Mouse (Mus musculus): ENCODE measurements at regions not wholly inside any gene's neighbourhood (a gene's known extent, or its start where the extent isn't known, plus 50 kb on each side); places are given as distances from the start of the nearest gene placed in this dataset.
"Not testable (repeated sequence)": the region's sequence is repeated elsewhere in the genome, so short reads cannot be mapped to it uniquely, and the experiment has no call there.

DNA sequence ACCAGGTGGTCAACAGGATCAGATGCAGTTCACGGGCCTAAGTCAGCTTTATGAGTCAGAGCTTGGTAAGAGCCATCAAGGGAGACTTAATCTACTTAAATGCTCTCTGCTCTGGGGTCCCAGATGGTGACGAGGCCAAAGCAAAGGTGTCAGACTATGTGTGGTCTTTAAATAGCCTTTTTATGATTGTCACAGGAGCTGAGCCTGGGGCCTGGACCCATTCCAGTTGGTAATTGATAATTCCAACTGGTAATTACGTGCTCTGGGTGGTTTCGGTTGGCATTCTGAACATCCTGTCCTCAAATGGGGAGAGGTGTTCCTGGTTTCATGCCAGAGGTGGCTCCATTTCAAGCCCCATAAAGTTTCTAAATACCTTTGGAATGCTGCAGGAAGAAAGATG lies 269.6 kb upstream of the Maf start:
- Histone ChIP-seq H3K9me3 (no peaks in the 10 kb centered on the region), H3K36me3 (no peaks in the 10 kb centered on the region), H3K27me3 (no peaks in the 10 kb centered on the region), H3K9ac (no peak overlapping the region), H3K4me2 (replicated peaks) (no peak overlapping the region), H3K4me3 (no peak overlapping the region), H3K4me1 (peaks cover 12% of the 10 kb centered on the region; the same call in 1 of the 2 replicates), H3K27ac (no peak overlapping the region)
- no peak for ATAC-seq (ENCODE audit: low FRiP score, low read depth)
- WGBS: 25% methylated on average over 4 of the region's 4 CpGs

DNA sequence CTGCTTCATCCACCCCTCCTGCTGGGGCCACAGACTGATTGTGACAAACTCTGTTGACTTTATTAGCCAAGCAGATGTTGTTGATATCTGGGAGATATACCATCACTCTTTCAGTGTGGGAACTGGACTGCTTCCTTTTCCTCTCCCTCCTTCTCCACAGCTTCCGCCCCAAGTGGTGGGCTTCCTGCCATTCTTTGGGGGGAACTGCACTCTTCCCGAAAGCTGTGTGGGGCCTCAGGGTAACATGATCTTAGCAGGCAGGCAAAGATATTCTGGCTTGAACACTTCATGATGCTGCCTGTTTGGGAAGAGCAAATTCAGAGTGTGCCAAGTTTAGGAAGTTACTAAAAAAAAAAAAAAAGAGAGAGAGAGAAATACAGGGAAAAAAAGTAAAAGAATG lies 267.1 kb upstream of the Maf start:
- Histone ChIP-seq H3K4me3 (no peak overlapping the region), H3K36me3 (no peaks in the 10 kb centered on the region), H3K4me2 (replicated peaks) (no peak overlapping the region), H3K9me3 (no peaks in the 10 kb centered on the region), H3K27me3 (no peaks in the 10 kb centered on the region), H3K4me1 (peaks cover 12% of the 10 kb centered on the region; the same call in 1 of the 2 replicates), H3K9ac (no peak overlapping the region), H3K27ac (no peak overlapping the region)
- 43% methylated on average over 2 of the region's 2 CpGs for WGBS
- ATAC-seq (ENCODE audit: low FRiP score, low read depth): no peak

DNA sequence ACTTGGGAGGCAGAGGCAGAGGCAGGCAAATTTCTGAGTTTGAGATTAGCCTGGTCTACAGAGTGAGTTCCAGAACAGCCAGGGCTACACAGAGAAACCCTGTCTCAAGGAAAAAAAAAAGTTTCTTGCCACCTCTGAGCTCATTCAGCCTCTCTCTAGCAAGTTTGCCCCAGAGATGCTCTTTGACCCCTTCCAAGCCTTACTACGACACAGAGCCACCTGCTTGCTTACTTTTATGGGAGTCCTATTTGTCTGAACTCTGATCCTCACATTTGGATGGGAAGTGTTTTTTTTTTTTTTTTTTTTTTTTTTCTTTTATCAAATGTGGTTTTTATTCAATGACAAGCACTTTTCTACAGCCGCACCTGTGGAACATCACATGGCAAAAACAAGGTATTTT lies 263.8 kb upstream of the Maf start:
- not testable (repeated sequence) for H3K9ac ChIP-seq; H3K4me2 ChIP-seq (replicated peaks); H3K36me3 ChIP-seq; H3K4me3 ChIP-seq; H3K27me3 ChIP-seq; ATAC-seq (ENCODE audit: low FRiP score, low read depth); H3K27ac ChIP-seq; H3K4me1 ChIP-seq; H3K9me3 ChIP-seq
- 71% methylated on average over 2 of the region's 2 CpGs for WGBS

DNA sequence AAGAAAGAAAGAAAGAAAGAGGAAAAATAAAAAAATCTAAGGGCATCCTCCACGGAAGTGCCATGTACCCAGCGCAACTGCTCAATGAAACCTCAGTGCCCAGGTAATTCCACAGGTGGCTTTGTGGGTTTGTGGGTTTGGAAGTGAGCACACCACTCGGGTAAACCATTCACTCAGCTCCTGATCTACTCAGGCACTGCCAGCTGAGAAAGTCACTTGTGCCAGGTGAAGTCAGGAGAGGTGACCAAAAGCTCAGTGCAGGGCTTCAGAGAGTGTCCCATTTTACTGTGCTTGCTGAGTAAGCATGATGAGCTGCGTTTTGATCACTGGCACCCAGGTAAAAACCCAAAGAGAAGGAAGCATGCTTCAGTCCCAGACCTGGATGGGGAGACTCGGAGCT lies 260.5 kb upstream of the Maf start:
- 82% methylated on average over 5 of the region's 5 CpGs for WGBS
- H3K9ac ChIP-seq: no peak overlapping the region
- no peak for ATAC-seq (ENCODE audit: low FRiP score, low read depth)
- no peaks in the 10 kb centered on the region for H3K36me3 ChIP-seq
- no peaks in the 10 kb centered on the region for H3K4me1 ChIP-seq
- H3K27me3 ChIP-seq: no peaks in the 10 kb centered on the region
- no peak overlapping the region for H3K27ac ChIP-seq
- no peak overlapping the region for H3K4me3 ChIP-seq
- no peak overlapping the region for H3K4me2 ChIP-seq (replicated peaks)
- H3K9me3 ChIP-seq: no peaks in the 10 kb centered on the region

DNA sequence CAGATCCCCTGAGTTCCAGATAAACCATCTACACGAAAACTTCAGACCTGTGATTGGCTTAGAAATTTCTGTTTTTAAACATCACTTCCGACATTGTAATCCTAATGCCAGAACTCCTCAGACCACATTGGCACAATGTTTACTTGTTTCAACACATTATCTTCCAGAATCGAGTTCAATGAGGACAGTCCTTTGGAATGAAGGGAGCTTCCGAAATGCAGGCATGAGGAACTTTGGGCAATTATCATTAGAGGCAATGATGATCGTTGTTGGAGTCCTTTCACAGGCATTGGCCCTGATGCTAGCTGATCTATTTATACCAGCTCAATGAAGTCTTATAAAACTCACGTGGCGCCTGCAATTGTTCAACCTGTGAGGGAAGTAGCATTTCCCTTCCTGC lies 258.4 kb upstream of the Maf start:
- no peaks in the 10 kb centered on the region for H3K27me3 ChIP-seq
- no peak for ATAC-seq (ENCODE audit: low FRiP score, low read depth)

DNA sequence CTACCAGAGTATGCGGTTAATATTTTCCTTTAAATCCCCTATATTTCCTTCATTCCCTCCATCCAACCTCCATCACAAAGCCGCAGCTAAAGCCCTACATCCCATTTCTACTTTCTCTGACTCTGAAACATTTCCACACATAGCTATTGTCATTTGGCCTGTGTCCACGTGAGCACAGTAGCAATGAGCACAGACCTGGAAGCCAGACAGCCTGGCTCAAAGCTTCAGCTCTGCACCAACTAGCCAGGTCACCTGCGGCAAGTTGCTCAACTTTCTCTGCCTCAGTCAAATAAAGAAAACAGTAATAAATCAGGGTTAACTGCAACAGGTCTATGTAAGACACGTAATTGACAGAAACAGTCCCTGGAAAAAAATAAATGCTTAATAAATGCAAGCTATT lies 247.8 kb upstream of the Maf start:
- Histone ChIP-seq H3K4me1 (no peaks in the 10 kb centered on the region), H3K4me2 (replicated peaks) (no peak overlapping the region), H3K9me3 (no peaks in the 10 kb centered on the region), H3K4me3 (no peak overlapping the region), H3K9ac (no peak overlapping the region), H3K27ac (no peak overlapping the region), H3K27me3 (no peaks in the 10 kb centered on the region), H3K36me3 (no peaks in the 10 kb centered on the region)
- WGBS: 61% methylated on average over 5 of the region's 5 CpGs
- ATAC-seq (ENCODE audit: low FRiP score, low read depth): no peak

More for the DNA sequence above, 258.4 kb upstream of the Maf start:
- Histone ChIP-seq H3K27ac (no peak overlapping the region), H3K4me2 (replicated peaks) (no peak overlapping the region), H3K9me3 (no peaks in the 10 kb centered on the region), H3K36me3 (no peaks in the 10 kb centered on the region), H3K9ac (no peak overlapping the region), H3K4me1 (no peaks in the 10 kb centered on the region), H3K4me3 (no peak overlapping the region)
- 77% methylated on average over 7 of the region's 7 CpGs for WGBS

DNA sequence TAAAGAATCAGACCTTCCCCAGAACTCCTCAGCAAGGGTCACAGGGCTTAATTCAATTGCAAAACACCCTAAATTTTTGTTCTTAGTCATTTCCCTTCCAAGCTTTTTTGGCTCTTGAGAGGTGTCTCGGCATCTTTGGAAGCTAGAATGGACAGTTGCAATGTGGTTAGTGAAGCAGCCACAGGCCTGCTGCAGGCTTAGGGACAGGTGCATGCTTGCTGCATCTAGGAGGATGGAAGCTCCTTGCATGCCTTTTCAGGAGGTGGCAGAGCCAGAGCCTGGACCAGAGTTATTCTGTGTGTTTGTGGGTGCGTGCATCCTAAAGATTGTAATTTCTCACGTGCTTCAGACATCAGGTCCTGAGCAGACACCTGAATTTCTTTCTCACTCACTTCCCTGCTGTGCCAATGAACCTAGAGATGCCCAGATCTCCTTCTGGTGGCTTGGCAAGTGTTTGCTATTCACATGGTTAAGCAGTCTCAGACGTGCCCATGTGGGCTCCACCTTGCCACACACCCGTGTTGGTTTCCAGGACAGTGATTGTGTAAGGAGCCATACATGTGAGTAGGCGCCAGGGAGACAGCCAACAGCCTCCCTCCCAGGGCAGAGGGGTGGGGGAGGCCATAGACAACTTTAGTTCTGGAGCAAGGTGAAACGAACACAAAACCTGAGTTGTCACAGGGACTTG lies 246.3 kb upstream of the Maf start:
- WGBS: 85% methylated on average over 7 of the region's 7 CpGs
- no peaks in the 10 kb centered on the region for H3K36me3 ChIP-seq
- H3K4me1 ChIP-seq: no peaks in the 10 kb centered on the region
- H3K27ac ChIP-seq: no peak overlapping the region
- no peaks in the 10 kb centered on the region for H3K9me3 ChIP-seq
- no peak overlapping the region for H3K4me3 ChIP-seq
- H3K27me3 ChIP-seq: no peaks in the 10 kb centered on the region
- H3K4me2 ChIP-seq (replicated peaks): no peak overlapping the region
- no peak for ATAC-seq (ENCODE audit: low FRiP score, low read depth)
- H3K9ac ChIP-seq: no peak overlapping the region

DNA sequence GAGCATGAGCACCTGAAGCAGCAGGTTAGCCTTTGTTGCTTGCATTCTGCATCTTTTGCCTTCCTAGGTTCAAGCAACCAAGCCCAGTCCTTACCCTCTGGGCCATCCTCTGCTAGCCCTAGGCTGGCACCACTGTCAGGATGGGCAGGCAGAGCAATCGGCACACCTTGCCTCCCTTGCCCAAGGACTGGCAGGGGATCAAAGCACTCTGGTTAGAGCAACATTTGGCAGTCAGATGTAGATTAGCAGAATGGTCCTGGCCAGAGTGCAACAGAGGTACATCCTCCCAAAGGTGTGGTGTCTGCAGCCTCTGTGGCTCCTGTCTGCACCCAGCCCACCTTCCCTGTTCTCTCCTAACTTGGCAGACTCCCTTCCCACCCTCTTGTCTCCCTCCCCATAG lies 244.9 kb upstream of the Maf start:
- Histone ChIP-seq H3K4me1 (no peaks in the 10 kb centered on the region), H3K36me3 (no peaks in the 10 kb centered on the region), H3K27ac (no peak overlapping the region), H3K27me3 (no peaks in the 10 kb centered on the region), H3K9ac (no peak overlapping the region), H3K4me2 (replicated peaks) (no peak overlapping the region), H3K9me3 (no peaks in the 10 kb centered on the region), H3K4me3 (no peak overlapping the region)
- 87% methylated on average over 1 of the region's 1 CpGs for WGBS
- ATAC-seq (ENCODE audit: low FRiP score, low read depth): no peak

DNA sequence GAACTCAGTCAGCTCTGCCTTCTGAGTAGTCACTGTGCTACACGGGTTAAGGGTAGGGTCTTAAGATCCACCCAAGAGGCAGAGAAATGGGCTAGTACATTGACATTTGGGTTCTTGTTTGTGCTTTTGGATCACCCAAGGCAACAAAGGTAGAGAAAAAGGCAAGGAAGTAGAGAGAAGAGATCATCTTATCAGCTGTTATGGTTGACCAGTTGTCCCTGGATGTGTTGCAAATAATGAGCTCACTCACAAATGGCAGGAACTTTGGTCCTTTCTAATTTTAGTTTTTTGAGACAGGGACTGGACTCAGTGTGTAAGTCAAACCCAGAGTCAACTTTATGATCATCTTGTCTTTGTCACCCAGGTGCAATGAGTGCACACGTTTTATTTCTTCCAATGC lies 241.3 kb upstream of the Maf start:
- Histone ChIP-seq H3K9ac (no peak overlapping the region), H3K36me3 (no peaks in the 10 kb centered on the region), H3K27me3 (no peaks in the 10 kb centered on the region), H3K4me3 (no peak overlapping the region), H3K27ac (no peak overlapping the region), H3K4me2 (replicated peaks) (no peak overlapping the region), H3K4me1 (no peaks in the 10 kb centered on the region), H3K9me3 (no peaks in the 10 kb centered on the region)
- WGBS: 74% methylated on average over 2 of the region's 2 CpGs
- no peak for ATAC-seq (ENCODE audit: low FRiP score, low read depth)

DNA sequence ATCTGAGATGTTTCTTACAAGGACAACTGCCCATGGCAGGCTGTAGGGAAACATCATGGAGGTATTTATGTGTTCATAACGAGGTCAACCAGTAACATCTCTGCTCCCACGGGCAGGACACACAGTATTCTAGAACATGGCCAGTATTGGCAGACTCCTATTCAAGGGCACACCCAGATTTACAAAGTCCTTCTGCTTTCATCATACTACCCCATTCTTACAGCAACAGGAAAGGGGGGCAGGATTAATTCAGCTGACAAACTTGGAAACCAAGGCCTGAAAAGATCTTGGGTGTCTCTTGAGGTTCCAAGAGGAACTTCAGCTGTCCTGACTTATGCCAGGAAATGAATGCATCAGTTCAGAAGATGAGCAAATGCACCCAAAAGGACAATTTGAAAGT lies 240.4 kb upstream of the Maf start:
- H3K9ac ChIP-seq: no peak overlapping the region
- H3K27me3 ChIP-seq: no peaks in the 10 kb centered on the region
- ATAC-seq (ENCODE audit: low FRiP score, low read depth): no peak
- no peak overlapping the region for H3K4me3 ChIP-seq
- H3K4me2 ChIP-seq (replicated peaks): no peak overlapping the region
- no peaks in the 10 kb centered on the region for H3K9me3 ChIP-seq
- H3K36me3 ChIP-seq: no peaks in the 10 kb centered on the region
- H3K27ac ChIP-seq: no peak overlapping the region
- WGBS: 94% methylated on average over 2 of the region's 2 CpGs
- peaks cover 7% of the 10 kb centered on the region for H3K4me1 ChIP-seq

DNA sequence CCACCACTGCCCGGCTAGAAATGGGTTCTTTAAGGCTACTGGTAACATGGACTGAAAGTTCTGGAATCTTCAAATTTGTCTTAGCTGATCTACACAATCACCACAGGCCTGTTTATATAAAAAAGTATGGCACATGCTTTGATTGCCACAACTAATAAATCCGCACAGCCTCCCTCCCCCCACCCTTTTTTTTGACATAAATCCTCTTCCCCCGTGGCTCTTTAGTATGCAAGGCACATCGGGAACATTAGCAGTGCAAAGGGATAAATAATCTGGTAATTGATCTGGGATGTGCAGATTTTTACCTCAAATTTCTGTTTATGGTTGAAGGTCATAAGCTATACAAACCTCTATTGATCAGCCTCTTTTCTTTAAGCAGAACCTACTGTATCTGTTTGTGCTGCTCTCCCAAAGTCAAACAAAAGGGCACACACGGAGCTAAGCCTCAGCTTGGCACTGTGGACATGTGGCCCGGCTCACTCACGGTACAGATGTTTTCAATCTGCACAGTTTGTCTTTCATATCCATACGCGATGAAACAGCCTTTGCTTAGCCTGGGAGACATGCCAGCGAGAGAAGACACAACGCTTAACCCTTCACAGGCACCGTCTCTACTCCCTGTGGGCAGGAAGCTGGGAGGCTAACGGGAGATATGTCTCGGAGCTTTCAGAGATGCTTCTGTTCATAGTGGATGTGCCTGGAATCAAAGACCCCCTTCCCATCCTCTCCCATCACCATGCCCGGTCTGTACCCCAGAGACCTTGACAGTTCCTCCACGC lies 235.3 kb upstream of the Maf start:
- H3K4me2 ChIP-seq (replicated peaks): peak overlapping the region; percentile 41

DNA sequence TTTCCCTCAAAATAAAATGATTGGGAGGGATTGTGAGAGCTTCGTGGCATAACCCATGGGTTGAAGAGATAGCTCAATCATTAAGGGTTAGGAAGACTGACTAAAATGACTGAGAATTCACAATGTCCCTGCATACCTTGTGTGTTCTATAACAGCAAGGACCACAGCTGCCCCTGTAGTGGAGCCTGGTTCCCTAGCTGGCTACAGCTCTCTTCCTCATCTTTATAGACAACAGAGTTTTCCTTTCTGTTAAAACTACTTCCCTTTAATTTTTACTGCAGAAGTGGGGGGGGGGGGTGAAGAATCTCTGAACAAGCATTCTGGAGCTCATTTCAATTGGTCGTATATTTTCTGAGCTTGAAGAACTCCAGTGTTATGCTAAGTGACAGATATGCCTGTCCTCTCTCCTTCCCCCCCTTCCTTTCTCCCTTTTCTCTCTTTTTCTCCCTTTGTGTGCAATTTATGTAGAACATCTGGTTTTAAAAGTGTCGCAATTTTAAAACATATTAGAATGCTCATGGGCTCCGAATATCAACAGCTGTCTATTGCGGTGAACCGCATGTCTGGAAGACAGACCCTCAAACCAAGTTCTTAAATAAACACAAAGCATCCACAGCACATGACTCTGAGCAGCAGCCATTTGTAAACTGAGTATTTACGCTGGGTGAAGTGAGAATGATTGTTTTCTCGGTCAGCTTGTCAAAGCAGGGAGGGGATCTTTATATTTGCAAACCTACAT lies 222.0 kb upstream of the Maf start:
- WGBS: 51% methylated on average over 8 of the region's 8 CpGs
- H3K27ac ChIP-seq: no peak overlapping the region

More for the DNA sequence above, 235.3 kb upstream of the Maf start:
- Histone ChIP-seq H3K4me1 (peaks cover 11% of the 10 kb centered on the region), H3K9ac (no peak overlapping the region), H3K27me3 (no peaks in the 10 kb centered on the region), H3K9me3 (no peaks in the 10 kb centered on the region), H3K27ac (no peak overlapping the region), H3K4me3 (no peak overlapping the region), H3K36me3 (no peaks in the 10 kb centered on the region)
- ATAC-seq (ENCODE audit: low FRiP score, low read depth): peak; percentile 54; the same call in 1 of the 2 replicates
- 26% methylated on average over 16 of the region's 16 CpGs for WGBS

More for the DNA sequence above, 222.0 kb upstream of the Maf start:
- Histone ChIP-seq H3K9me3 (no peaks in the 10 kb centered on the region), H3K27me3 (no peaks in the 10 kb centered on the region; the same call in 1 of the 2 replicates), H3K4me2 (replicated peaks) (no peak overlapping the region), H3K36me3 (no peaks in the 10 kb centered on the region), H3K4me3 (no peak overlapping the region), H3K9ac (no peak overlapping the region), H3K4me1 (0 out of 2 replicates have a peak, but pooled peaks cover 2% of the 10 kb centered on the region)
- ATAC-seq (ENCODE audit: low FRiP score, low read depth): no peak

Measured in limb, embryonic 13.5 days (tissue).